Mouse (Mus musculus): ENCODE data around the gene Hoxd9.
A peak's percentile ranks its signal among the peaks of the same experiment; 100 is the strongest.

Gene Hoxd9

GRCm38 (mm10) chr2:74698201-74699052, 900 bp downstream of the Hoxd9 start:
- no peak for DNase-seq (ENCODE audit: low read depth, low spot score)

GRCm38 (mm10) chr2:74699053-74699430, 1.5 kb downstream of the Hoxd9 start:
- no peak for DNase-seq (ENCODE audit: low read depth, low spot score)

- DNase-seq (ENCODE audit: low read depth, low spot score) = no peak
These were observed 2.4 kb downstream of the Hoxd9 start for GRCm38 (mm10) chr2:74699664-74700545.

GRCm38 (mm10) chr2:74700546-74701112, 3.1 kb downstream of the Hoxd9 start:
- DNase-seq (ENCODE audit: low read depth, low spot score) = no peak

- peak; percentile 49 for DNase-seq (ENCODE audit: low read depth, low spot score)
These were observed 4.7 kb downstream of the Hoxd9 start for GRCm38 (mm10) chr2:74701949-74702819.

GRCm38 (mm10) chr2:74702820-74703219, 5.3 kb downstream of the Hoxd9 start:
- DNase-seq (ENCODE audit: low read depth, low spot score) = no peak

GRCm38 (mm10) chr2:74703317-74703716, 5.8 kb downstream of the Hoxd9 start:
- DNase-seq (ENCODE audit: low read depth, low spot score) = no peak

- DNase-seq (ENCODE audit: low read depth, low spot score) = no peak
These were observed 6.3 kb downstream of the Hoxd9 start for GRCm38 (mm10) chr2:74703720-74704392.

GRCm38 (mm10) chr2:74704393-74704998, 7.0 kb downstream of the Hoxd9 start, which contains the start of gene Hoxd8:
TSS of gene Hoxd8 (plus strand) at chr2:74704615.
- no peak for DNase-seq (ENCODE audit: low read depth, low spot score)

- no peak for DNase-seq (ENCODE audit: low read depth, low spot score)
These were observed 7.5 kb downstream of the Hoxd9 start for GRCm38 (mm10) chr2:74704999-74705466.

- no peak for DNase-seq (ENCODE audit: low read depth, low spot score)
These were observed 8.1 kb downstream of the Hoxd9 start for GRCm38 (mm10) chr2:74705467-74706089.

- no peak for DNase-seq (ENCODE audit: low read depth, low spot score)
These were observed 8.9 kb downstream of the Hoxd9 start for GRCm38 (mm10) chr2:74706393-74706960.

- DNase-seq (ENCODE audit: low read depth, low spot score) = no peak
These were observed 10.1 kb downstream of the Hoxd9 start for GRCm38 (mm10) chr2:74707599-74707998.

- no peak for DNase-seq (ENCODE audit: low read depth, low spot score)
These were observed 11.1 kb downstream of the Hoxd9 start for GRCm38 (mm10) chr2:74708676-74709075.

GRCm38 (mm10) chr2:74709465-74710419, 12.2 kb downstream of the Hoxd9 start:
- no peak for DNase-seq (ENCODE audit: low read depth, low spot score)

GRCm38 (mm10) chr2:74710929-74711543, 13.5 kb downstream of the Hoxd9 start:
- no peak for DNase-seq (ENCODE audit: low read depth, low spot score)

All from A20 (cell line).